In genomic region chr5:30920621-30921020, GRCm38 (mm10) we compare ENCODE assay signal across 7 mouse cellular contexts. TPM values are rescaled to one million over a fixed set of nuclear protein-coding genes. Genes with fewer than 3 reads are reported as not detected.
DNase-seq lines count a peak whose midpoint lies in the region; ATAC-seq lines count a peak whose summit lies in the region.

No protein-coding gene starts in this region.

- H3K27me3 ChIP-seq in hindbrain, embryonic 13.5 days, result peaks cover 20% of the 10 kb centered on the region; the same call in 1 of the 2 replicates
- H3K27me3 ChIP-seq in liver, embryonic 15.5 days, result no peaks in the 10 kb centered on the region

- ATAC-seq in hindbrain, embryonic 13.5 days (ENCODE audit: low FRiP score), result peak; percentile 3
- ATAC-seq in liver, embryonic 15.5 days (ENCODE audit: insufficient read depth), result no peak

- H3K9me3 ChIP-seq in hindbrain, embryonic 13.5 days, result no peaks in the 10 kb centered on the region
- no peaks in the 10 kb centered on the region for H3K9me3 ChIP-seq in liver, embryonic 15.5 days (replicated peaks)

- no peak overlapping the region for H3K27ac ChIP-seq in hindbrain, embryonic 13.5 days
- H3K27ac ChIP-seq in liver, embryonic 15.5 days (replicated peaks), result peak overlapping the region; percentile 87; the same call in 1 of the 2 replicates

- peak overlapping the region; percentile 87 for H3K4me2 ChIP-seq in hindbrain, embryonic 13.5 days
- peak overlapping the region; percentile 95 for H3K4me2 ChIP-seq in liver, embryonic 15.5 days

- 0 out of 2 replicates have a peak overlapping the region, but pooled peaks have one; percentile 20 for H3K9ac ChIP-seq in hindbrain, embryonic 13.5 days
- no peak overlapping the region for H3K9ac ChIP-seq in liver, embryonic 15.5 days

- no peaks in the 10 kb centered on the region for H3K36me3 ChIP-seq in hindbrain, embryonic 13.5 days
- peaks cover 29% of the 10 kb centered on the region for H3K36me3 ChIP-seq in liver, embryonic 15.5 days (replicated peaks)

- peak; percentile 27 for DNase-seq in urinary bladder, postnatal 14 days (ENCODE audit: low spot score)
- no peak for DNase-seq in urinary bladder, postnatal 25 days (ENCODE audit: low spot score)
- no peak for DNase-seq in frontal cortex, postnatal 36 days (ENCODE audit: low spot score in 2 of 2)
- DNase-seq in yolk sac, embryonic 10.5 days (ENCODE audit: low spot score), result no peak
- no peak for DNase-seq in thymus, postnatal 10 days (ENCODE audit: low spot score in 2 of 2)

- no peak overlapping the region for H3K4me3 ChIP-seq in hindbrain, embryonic 13.5 days
- H3K4me3 ChIP-seq in liver, embryonic 15.5 days (replicated peaks), result peak overlapping the region; percentile 75

- WGBS in hindbrain, embryonic 13.5 days, result 65% methylated on average over 19 of the region's 19 CpGs
- 61% methylated on average over 19 of the region's 19 CpGs for WGBS in liver, embryonic 15.5 days (ENCODE audit: insufficient replicate concordance)

- H3K4me1 ChIP-seq in hindbrain, embryonic 13.5 days (replicated peaks), result peaks cover 21% of the 10 kb centered on the region
- H3K4me1 ChIP-seq in liver, embryonic 15.5 days (replicated peaks), result peaks cover 67% of the 10 kb centered on the region

RNA-seq across cellular contexts. Expression of gene Khk, which starts 0.6 kb away (rescaled TPM):
- 8.7 and 9.1 TPM in 2 replicates for polyA plus RNA-seq in hindbrain, embryonic 13.5 days (2015; fragmentation: Nextera tagmentation; extraction: Ambion mirVana)
- polyA plus RNA-seq in liver, embryonic 15.5 days (2015; fragmentation: Nextera tagmentation; extraction: Ambion mirVana), result 33.1 and 35.9 TPM in 2 replicates

RNA-seq across cellular contexts. Expression of gene Emilin1, which starts 7.4 kb away (rescaled TPM):
- polyA plus RNA-seq in hindbrain, embryonic 13.5 days (2015; fragmentation: Nextera tagmentation; extraction: Ambion mirVana), result 23.6 and 30.2 TPM in 2 replicates
- 37.6 and 46.8 TPM in 2 replicates for polyA plus RNA-seq in liver, embryonic 15.5 days (2015; fragmentation: Nextera tagmentation; extraction: Ambion mirVana)

RNA-seq across cellular contexts. Expression of gene Ost4, which starts 13.0 kb away (rescaled TPM):
- polyA plus RNA-seq in hindbrain, embryonic 13.5 days (2015; fragmentation: Nextera tagmentation; extraction: Ambion mirVana), result 272 and 289 TPM in 2 replicates
- 312 and 329 TPM in 2 replicates for polyA plus RNA-seq in liver, embryonic 15.5 days (2015; fragmentation: Nextera tagmentation; extraction: Ambion mirVana)

RNA-seq across cellular contexts. Expression of gene Cgref1, which starts 24.8 kb away (rescaled TPM):
- 30.3 and 34.1 TPM in 2 replicates for polyA plus RNA-seq in hindbrain, embryonic 13.5 days (2015; fragmentation: Nextera tagmentation; extraction: Ambion mirVana)
- polyA plus RNA-seq in liver, embryonic 15.5 days (2015; fragmentation: Nextera tagmentation; extraction: Ambion mirVana), result 4.0 and 4.5 TPM in 2 replicates

RNA-seq across cellular contexts. Expression of gene Agbl5, which starts 32.1 kb away (rescaled TPM):
- 23.6 and 24.8 TPM in 2 replicates for polyA plus RNA-seq in hindbrain, embryonic 13.5 days (2015; fragmentation: Nextera tagmentation; extraction: Ambion mirVana)
- 4.8 and 5.7 TPM in 2 replicates for polyA plus RNA-seq in liver, embryonic 15.5 days (2015; fragmentation: Nextera tagmentation; extraction: Ambion mirVana)
